Mouse (Mus musculus) bone marrow macrophage, adult 2 months (primary cell): ENCODE data around the gene Agap1.

Experiments
- CTCF ChIP-seq: IDR thresholded peaks from 2 replicates; pipeline ENCODE4 v1.5.1; 2012; ENCODE audit warnings: low read depth, mild to moderate bottlenecking, low read length, moderate library complexity
- POLR2A ChIP-seq: IDR thresholded peaks from 2 replicates; pipeline ENCODE4 v1.6.1; 2012; ENCODE audit warnings: mild to moderate bottlenecking, low read depth, low read length, borderline replicate concordance

DNA sequence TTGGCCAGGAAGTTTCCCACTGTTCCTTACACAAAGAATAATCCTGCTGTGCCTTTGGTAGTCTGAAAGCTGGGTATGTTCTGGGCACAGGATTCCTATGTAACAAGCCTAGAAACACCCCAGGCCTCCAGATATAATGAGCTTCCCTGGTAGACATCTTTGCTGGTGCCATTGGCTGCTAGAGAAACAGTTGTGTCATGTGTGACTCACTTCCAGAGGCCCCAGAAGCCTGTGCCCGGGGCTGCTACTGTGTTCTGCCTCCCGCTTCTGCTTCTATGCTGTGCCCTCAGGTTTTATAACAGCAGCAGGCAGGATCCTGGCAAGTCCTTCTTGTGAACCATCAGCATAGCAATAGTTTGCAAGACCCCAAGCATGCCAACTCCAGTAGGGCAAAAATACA lies 242.6 kb downstream of the Agap1 start:
- TF ChIP-seq POLR2A (no peak), CTCF (no peak)
